Mouse (Mus musculus) heart, adult 2 months (tissue): ENCODE results near the gene Bend6. TPM values are rescaled to one million over a fixed set of nuclear protein-coding genes. Genes with fewer than 3 reads are reported as not detected.

Experiments
- DNase-seq, 2 experiments: peaks; one replicate each; pipeline ENCODE4 v3.0.0; 2021
- H3K27ac ChIP-seq: fragments of 200-600 bp; 2 replicates; pipeline ENCODE4 v1.8.1; 2022
- H3K27me3 ChIP-seq: fragments of 200-500 bp; 2 replicates; pipeline ENCODE4 v1.6.1; 2012; ENCODE audit warnings: mild to moderate bottlenecking, low read length, inconsistent platforms, mixed read lengths; ENCODE audit not compliant: control insufficient read depth, insufficient read depth
- H3K36me3 ChIP-seq: fragments of 200-500 bp; 2 replicates; pipeline ENCODE4 v1.6.1; 2012; ENCODE audit warnings: low read length, inconsistent platforms; ENCODE audit not compliant: control insufficient read depth, insufficient read depth
- H3K4me1 ChIP-seq: fragments of 200-500 bp; 2 replicates; pipeline ENCODE4 v1.6.1; 2011; ENCODE audit warnings: low read length; ENCODE audit not compliant: control insufficient read depth, insufficient read depth
- H3K4me3 ChIP-seq: fragments of 200-600 bp; 2 replicates; pipeline ENCODE4 v1.8.1; 2022
- H3K79me2 ChIP-seq: fragments of 200-500 bp; replicated peaks from 2 replicates; pipeline ENCODE4 v1.6.1; 2012; ENCODE audit warnings: mild to moderate bottlenecking, inconsistent platforms, low read length, moderate library complexity, mixed read lengths; ENCODE audit not compliant: control insufficient read depth, insufficient read depth
- H3K9ac ChIP-seq: fragments of 200-500 bp; 2 replicates; pipeline ENCODE4 v1.6.1; 2012; ENCODE audit warnings: low read depth, mild to moderate bottlenecking, control low read depth, inconsistent platforms, low read length, mixed read lengths
- CTCF ChIP-seq: fragments of 200-600 bp; IDR thresholded peaks from 2 replicates; pipeline ENCODE4 v1.8.1; 2022; ENCODE audit warnings: antibody characterized with exemption, mild to moderate bottlenecking, moderate library complexity
- EP300 ChIP-seq: fragments of 200-500 bp; IDR thresholded peaks from 2 replicates; pipeline ENCODE4 v1.6.1; 2011; ENCODE audit warnings: low read depth, low read length, control low read depth; ENCODE audit not compliant: insufficient read depth
- POLR2A ChIP-seq: fragments of 200-500 bp; IDR thresholded peaks from 2 replicates; pipeline ENCODE4 v1.6.1; 2011; ENCODE audit warnings: mild to moderate bottlenecking, low read depth, low read length, control low read depth; ENCODE audit not compliant: insufficient read depth
- WGBS: fragments of 180-500 bp; shearing (Covaris S2); methylation state at CpG from one replicate; pipeline ENCODE4 v1.1.7; 2018; 5-methylcytosine and 5-hydroxymethylcytosine counted together
- intact Hi-C: fragments of 180-260 bp; cut with DNase I; formaldehyde crosslinking; loops from one replicate; pipeline ENCODE4 v1.15.1; 2025
- polyA plus RNA-seq: library from polyadenylated mRNA; depleted of rRNA; stranded (reverse); fragments of >200 nt; gene quantifications from 2 replicates; pipeline ENCODE4 v1.2.3, GENCODE M21; 2012
- total RNA-seq, 2 experiments: library from RNA; stranded (reverse); gene quantifications; 2 replicates each; pipeline ENCODE4 v1.2.3; 2021

The Bend6 gene
- total and polyA plus RNA-seq, 3 experiments: 0.61 to 3.0 (median 2.1) TPM

DNA sequence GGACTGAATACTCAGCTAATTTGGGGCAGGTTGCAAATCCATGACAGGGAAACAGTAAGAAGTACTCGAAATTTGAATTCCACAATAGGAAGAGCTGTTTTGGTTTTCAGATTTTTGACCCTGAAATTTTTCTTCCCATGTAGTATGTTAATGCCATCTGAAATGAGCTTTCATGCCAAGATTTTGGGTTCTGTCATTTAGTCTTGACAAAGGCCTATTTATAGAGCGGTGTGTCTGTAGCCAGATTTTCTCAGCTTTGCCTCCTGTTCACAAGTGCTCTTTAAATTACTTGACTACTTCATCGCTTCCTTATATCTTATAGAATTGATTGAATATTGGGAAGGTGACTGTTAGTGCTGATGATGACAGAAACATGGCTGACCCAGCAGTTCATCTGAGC lies 28.3 kb upstream of the Bend6 start:
- no peak for DNase-seq
- intact Hi-C loops: no loop called here
- Histone ChIP-seq H3K36me3 (no peaks in the 10 kb centered on the region), H3K4me3 (no peak overlapping the region), H3K9ac (no peak overlapping the region), H3K27ac (no peak overlapping the region), H3K79me2 (no peaks in the 10 kb centered on the region), H3K4me1 (no peaks in the 10 kb centered on the region; the same call in 1 of the 2 replicates), H3K27me3 (no peaks in the 10 kb centered on the region)
- 61% methylated on average over 3 of the region's 3 CpGs for WGBS
- TF ChIP-seq EP300 (no peak), CTCF (no peak), POLR2A (no peak)

DNA sequence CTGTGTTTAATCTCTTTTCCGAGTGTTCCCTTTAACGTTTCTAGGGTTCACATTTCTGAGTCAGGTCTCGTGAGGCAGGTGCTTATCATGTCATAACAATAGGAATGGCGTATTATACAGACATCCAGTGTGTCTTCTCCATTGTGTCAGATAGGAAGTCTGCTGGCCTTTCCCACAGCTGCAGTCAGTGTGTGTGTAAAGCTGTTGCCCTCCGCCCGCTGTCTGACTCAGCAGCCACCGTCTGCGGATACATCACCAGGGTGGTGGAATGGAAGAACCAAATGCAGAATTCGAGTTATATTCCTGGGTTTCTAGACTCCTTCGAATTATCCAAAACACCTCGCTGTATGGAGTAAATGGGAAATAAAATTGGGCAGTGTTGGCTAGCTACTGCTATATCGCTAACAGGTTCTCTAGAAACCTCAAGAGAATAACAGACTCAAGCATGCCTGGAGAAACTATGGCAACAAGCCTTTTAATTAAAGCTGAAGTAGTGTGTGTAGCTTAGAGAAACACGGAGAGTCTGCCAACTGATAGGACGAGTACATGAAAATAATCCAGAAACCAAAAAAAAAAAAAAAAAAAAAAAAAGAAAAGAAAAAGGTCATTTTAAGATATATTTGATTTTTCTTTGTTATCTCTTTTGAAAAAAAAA lies 25.4 kb upstream of the Bend6 start:
- Histone ChIP-seq H3K79me2 (no peaks in the 10 kb centered on the region), H3K27ac (no peak overlapping the region), H3K4me3 (no peak overlapping the region), H3K36me3 (no peaks in the 10 kb centered on the region), H3K27me3 (no peaks in the 10 kb centered on the region), H3K9ac (no peak overlapping the region), H3K4me1 (no peaks in the 10 kb centered on the region; the same call in 1 of the 2 replicates)
- intact Hi-C loops: no loop called here
- TF ChIP-seq CTCF: no peak
- TF ChIP-seq POLR2A: no peak
- TF ChIP-seq EP300: no peak
- 62% methylated on average over 14 of the region's 14 CpGs for WGBS
- DNase-seq: no peak

DNA sequence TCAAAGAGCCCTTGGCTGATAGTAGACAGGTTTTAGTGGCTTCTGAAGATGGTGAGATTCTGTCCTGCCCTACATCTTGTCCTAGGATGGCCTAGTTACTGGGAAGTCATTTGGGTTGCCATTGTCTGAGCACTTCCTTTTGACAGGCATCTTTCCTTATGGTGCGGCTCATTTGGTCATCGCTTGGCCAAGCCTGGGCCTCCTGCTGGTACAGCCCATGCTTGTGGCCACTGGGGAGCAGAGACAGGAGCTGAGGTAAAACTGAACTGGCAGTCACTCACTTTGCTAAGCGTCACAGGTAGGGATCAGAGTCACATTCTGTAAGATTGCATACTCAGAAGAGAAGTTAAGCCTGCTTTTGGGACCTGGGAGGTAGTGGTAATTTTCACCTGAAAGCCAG lies 24.6 kb upstream of the Bend6 start:
- Histone ChIP-seq H3K4me3 (no peak overlapping the region), H3K27ac (no peak overlapping the region), H3K4me1 (no peaks in the 10 kb centered on the region; the same call in 1 of the 2 replicates), H3K36me3 (no peaks in the 10 kb centered on the region), H3K9ac (no peak overlapping the region), H3K79me2 (no peaks in the 10 kb centered on the region), H3K27me3 (no peaks in the 10 kb centered on the region)
- TF ChIP-seq EP300: no peak
- no peak for TF ChIP-seq CTCF
- no peak for TF ChIP-seq POLR2A
- no peak for DNase-seq
- intact Hi-C loops: no loop called here
- 88% methylated on average over 3 of the region's 3 CpGs for WGBS

DNA sequence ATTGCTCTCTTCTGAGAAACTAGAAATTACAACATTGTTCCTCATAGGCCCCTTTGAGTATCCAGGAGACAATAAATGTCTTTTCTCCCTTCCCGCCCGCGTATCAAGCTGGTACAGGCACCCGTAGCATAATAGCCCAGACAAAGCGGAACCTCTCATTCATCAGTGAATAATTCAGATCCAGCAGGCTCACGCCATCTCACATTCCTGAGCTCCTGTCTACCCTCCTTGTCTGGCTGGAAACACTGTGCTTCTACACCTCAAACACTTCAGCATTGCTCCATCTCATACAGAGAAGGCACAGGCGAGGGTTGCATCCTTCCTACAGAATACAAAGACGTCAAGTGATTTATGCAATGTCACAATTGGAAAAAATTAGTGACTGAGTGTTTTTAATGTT lies 24.2 kb upstream of the Bend6 start:
- Histone ChIP-seq H3K4me1 (no peaks in the 10 kb centered on the region; the same call in 1 of the 2 replicates), H3K4me3 (no peak overlapping the region), H3K27me3 (no peaks in the 10 kb centered on the region), H3K79me2 (no peaks in the 10 kb centered on the region), H3K36me3 (no peaks in the 10 kb centered on the region), H3K27ac (no peak overlapping the region), H3K9ac (no peak overlapping the region)
- 93% methylated on average over 8 of the region's 8 CpGs for WGBS
- no peak for DNase-seq
- intact Hi-C loops: no loop called here
- TF ChIP-seq POLR2A (no peak), CTCF (no peak), EP300 (no peak)

DNA sequence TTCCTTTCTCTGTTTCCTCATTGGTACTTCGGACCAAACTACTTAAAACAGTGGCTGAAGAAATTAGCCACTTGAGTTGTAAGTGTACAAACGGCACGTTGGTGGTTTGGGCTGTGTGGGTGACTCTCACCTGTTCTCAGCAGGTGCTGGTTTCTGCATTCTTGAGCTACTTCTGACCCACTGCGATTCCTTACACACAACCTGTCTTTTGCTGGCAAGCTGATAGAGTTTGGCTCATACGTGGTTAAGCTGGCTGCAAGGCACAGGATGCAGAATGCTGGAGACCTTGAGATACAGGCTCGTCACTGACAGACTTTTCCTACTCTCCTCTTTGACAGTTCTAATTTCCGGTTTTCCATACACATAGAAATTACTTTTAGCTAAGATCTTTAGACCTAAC lies 19.9 kb upstream of the Bend6 start:
- TF ChIP-seq POLR2A (no peak), CTCF (no peak), EP300 (no peak)
- Histone ChIP-seq H3K79me2 (no peaks in the 10 kb centered on the region), H3K9ac (no peak overlapping the region), H3K4me3 (no peak overlapping the region), H3K27ac (no peak overlapping the region), H3K4me1 (no peaks in the 10 kb centered on the region), H3K27me3 (no peaks in the 10 kb centered on the region), H3K36me3 (no peaks in the 10 kb centered on the region)
- intact Hi-C loops: no loop called here
- 86% methylated on average over 7 of the region's 7 CpGs for WGBS
- DNase-seq: no peak

DNA sequence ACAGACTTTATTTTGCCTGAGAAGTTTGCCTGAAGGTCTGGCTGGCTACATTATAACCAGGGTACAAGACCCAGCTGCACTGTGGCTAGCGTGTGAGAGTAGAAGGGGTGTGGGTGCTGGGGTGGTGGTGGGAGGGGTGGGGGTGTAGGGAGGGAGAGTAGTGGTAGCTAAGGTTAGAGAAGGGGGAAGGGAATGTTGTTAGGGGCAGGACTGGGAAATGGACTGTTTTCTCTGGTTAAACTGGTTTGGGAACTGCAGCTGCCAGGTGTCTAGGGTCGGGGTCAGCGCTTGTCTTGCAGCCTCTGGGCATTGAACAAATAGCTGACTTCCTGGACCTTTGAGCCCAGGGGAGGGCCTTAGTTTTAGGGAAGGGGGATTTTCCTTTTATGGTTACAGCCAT lies 17.7 kb upstream of the Bend6 start:
- no peaks in the 10 kb centered on the region for H3K36me3 ChIP-seq
- no peak for DNase-seq
- no peaks in the 10 kb centered on the region for H3K4me1 ChIP-seq
- no peaks in the 10 kb centered on the region for H3K27me3 ChIP-seq
- no peak for TF ChIP-seq CTCF
- no peak for TF ChIP-seq EP300
- TF ChIP-seq POLR2A: no peak
- no peak overlapping the region for H3K27ac ChIP-seq
- intact Hi-C loops: no loop called here
- no peaks in the 10 kb centered on the region for H3K79me2 ChIP-seq
- no peak overlapping the region for H3K9ac ChIP-seq
- 71% methylated on average over 3 of the region's 3 CpGs for WGBS
- no peak overlapping the region for H3K4me3 ChIP-seq
